Mouse (Mus musculus) hindbrain, embryonic 11.5 days (tissue): Measurements from ENCODE around the gene Magi2. TPM values are rescaled to one million over a fixed set of nuclear protein-coding genes. Genes with fewer than 3 reads are reported as not detected.
"Not testable (repeated sequence)": the region's sequence is repeated elsewhere in the genome, so short reads cannot be mapped to it uniquely, and the experiment has no call there.

ENCODE experiments used
- ATAC-seq: fragments of 200-750 bp; cut with Nextera tagmentation; 2 replicates; pipeline ENCODE4 v1.8.0; 2017; ENCODE audit warnings: mild to moderate bottlenecking, moderate TSS enrichment, moderate library complexity; ENCODE audit not compliant: low FRiP score
- DNase-seq: peaks from one replicate; pipeline ENCODE4 v3.0.0-alpha.2; 2015; ENCODE audit warnings: low spot score
- H3K27ac ChIP-seq: fragments of 300-500 bp; sonication (generic); 2 replicates; pipeline ENCODE4 v1.5.1; 2014; ENCODE audit warnings: mild to moderate bottlenecking, low read depth, low read length
- H3K27me3 ChIP-seq: fragments of 300-500 bp; sonication (generic); 2 replicates; pipeline ENCODE4 v1.6.1; 2014; ENCODE audit warnings: mild to moderate bottlenecking, low read length, moderate library complexity, mixed read lengths; ENCODE audit not compliant: control insufficient read depth, insufficient read depth
- H3K36me3 ChIP-seq: fragments of 300-500 bp; sonication (generic); 2 replicates; pipeline ENCODE4 v1.6.1; 2014; ENCODE audit warnings: mild to moderate bottlenecking, low read length, moderate library complexity, mixed read lengths; ENCODE audit not compliant: control insufficient read depth, insufficient read depth
- H3K4me1 ChIP-seq: fragments of 300-500 bp; sonication (generic); replicated peaks from 2 replicates; pipeline ENCODE4 v1.6.1; 2014; ENCODE audit warnings: low read length, mixed read lengths; ENCODE audit not compliant: control insufficient read depth, insufficient read depth
- H3K4me2 ChIP-seq: fragments of 300-500 bp; sonication (generic); replicated peaks from 2 replicates; pipeline ENCODE4 v1.6.1; 2014; ENCODE audit warnings: mild to moderate bottlenecking, low read depth, low read length
- H3K4me3 ChIP-seq: fragments of 300-500 bp; sonication (generic); 2 replicates; pipeline ENCODE4 v1.5.1; 2014; ENCODE audit warnings: low read depth, low read length
- H3K9ac ChIP-seq: fragments of 300-500 bp; sonication (generic); 2 replicates; pipeline ENCODE4 v1.6.1; 2014; ENCODE audit warnings: low read depth, low read length
- H3K9me3 ChIP-seq: fragments of 300-500 bp; sonication (generic); 2 replicates; pipeline ENCODE4 v1.6.1; 2016; ENCODE audit warnings: low read length; ENCODE audit not compliant: control insufficient read depth
- WGBS: fragments of 180-500 bp; shearing (Covaris S2); extraction: QIAGEN DNeasy Blood & Tissue Kit; methylation state at CpG from one replicate; pipeline ENCODE4 v1.1.7; 2014; 5-methylcytosine and 5-hydroxymethylcytosine counted together
- polyA plus RNA-seq: library from polyadenylated mRNA; unstranded; fragments of >200 nt; fragmentation: Nextera tagmentation; extraction: Ambion mirVana; gene quantifications from 2 replicates; pipeline ENCODE4 v1.2.1, GENCODE M21; 2014

Magi2 gene
- polyA plus RNA-seq, 1 experiment from 2014 or later, result 8.7 TPM

DNA sequence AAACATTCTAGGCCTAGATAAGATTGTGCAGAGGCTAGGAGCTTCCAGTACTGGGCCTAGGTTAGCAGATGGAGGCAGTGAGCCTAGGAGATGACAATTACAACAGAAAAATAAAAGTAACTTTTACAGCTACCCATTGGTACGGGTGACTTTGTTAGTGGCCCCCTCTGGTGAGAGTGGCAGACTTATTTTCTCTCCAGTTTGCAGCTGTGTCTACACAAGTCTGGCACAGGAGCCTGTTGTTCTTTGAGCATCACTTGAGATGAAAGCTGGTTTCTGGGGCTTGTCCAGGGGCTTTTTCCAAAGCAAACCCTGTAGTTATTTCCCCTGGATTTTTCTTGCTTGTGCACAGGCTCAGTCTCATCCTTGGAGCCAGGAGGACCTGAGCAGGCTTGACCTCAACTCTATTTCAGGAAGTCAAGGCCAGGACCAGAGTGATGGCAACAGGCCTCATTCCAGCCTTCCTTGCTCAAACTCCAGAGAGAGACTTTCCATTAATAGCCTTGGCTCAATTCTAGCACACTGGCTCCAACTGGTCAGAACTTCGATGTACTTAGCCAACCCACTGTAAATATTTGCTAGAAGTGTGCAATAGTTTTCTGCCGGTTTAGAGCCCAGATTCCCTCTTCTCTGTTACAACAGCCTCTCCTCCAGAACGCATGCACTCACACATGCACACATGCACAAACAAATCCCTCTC is 1493.5 kb downstream of the Magi2 start:
- 84% methylated on average over 4 of the region's 4 CpGs for WGBS
- H3K9me3 ChIP-seq, result no peaks in the 10 kb centered on the region
- DNase-seq (no peak), ATAC-seq (no peak)
- no peak overlapping the region for H3K4me3 ChIP-seq
- H3K27ac ChIP-seq, result no peak overlapping the region
- no peaks in the 10 kb centered on the region for H3K4me1 ChIP-seq
- H3K36me3 ChIP-seq, result no peaks in the 10 kb centered on the region
- no peak overlapping the region for H3K4me2 ChIP-seq
- no peak overlapping the region for H3K9ac ChIP-seq
- H3K27me3 ChIP-seq, result no peaks in the 10 kb centered on the region

DNA sequence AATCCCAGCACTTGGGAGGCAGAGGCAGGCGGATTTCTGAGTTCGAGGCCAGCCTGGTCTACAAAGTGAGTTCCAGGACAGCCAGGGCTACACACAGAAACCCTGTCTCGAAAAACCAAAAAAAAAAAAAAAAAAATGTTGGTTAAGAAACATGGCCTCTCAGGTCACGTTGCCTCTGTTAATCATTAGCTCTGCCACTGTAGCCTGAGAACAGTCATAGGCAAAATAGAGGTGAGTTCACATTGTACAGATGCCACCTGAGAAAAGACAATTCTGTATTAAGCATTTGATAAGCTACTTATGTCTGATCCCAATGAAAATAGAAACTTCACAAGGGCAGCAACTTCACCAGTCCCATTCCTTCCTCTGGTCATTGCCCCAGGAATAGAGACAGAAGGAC is 1496.4 kb downstream of the Magi2 start:
- H3K4me2 ChIP-seq, H3K9ac ChIP-seq, H3K9me3 ChIP-seq, H3K27ac ChIP-seq, H3K36me3 ChIP-seq, H3K4me1 ChIP-seq, ATAC-seq, DNase-seq, H3K27me3 ChIP-seq, H3K4me3 ChIP-seq: not testable (repeated sequence)
- 85% methylated on average over 3 of the region's 4 CpGs for WGBS

DNA sequence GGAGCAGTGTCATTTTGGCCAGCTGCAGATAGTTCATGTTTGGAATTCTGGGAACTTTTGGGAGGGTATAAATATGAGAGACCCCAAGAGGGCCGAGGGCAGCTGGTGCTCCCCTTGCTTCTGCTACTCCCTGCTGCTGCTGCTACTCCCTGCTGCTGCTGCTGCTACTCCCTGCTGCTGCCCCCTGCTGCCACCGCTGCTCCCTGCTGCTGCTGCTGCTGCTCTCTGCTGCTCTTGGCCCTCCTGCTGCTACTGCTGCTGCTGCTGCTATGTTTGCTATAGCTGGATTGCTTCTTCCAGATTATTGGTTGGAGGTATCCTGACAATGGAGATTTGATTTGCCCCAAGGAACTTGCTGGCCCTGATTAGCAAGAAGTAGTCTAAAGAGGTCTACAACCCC is 1512.0 kb downstream of the Magi2 start:
- ATAC-seq (no peak), DNase-seq (no peak)
- Histone ChIP-seq H3K4me2 (no peak overlapping the region), H3K9me3 (no peaks in the 10 kb centered on the region), H3K4me3 (no peak overlapping the region), H3K27me3 (no peaks in the 10 kb centered on the region), H3K36me3 (no peaks in the 10 kb centered on the region), H3K27ac (no peak overlapping the region), H3K4me1 (no peaks in the 10 kb centered on the region), H3K9ac (no peak overlapping the region)
- 56% methylated on average over 2 of the region's 2 CpGs for WGBS

DNA sequence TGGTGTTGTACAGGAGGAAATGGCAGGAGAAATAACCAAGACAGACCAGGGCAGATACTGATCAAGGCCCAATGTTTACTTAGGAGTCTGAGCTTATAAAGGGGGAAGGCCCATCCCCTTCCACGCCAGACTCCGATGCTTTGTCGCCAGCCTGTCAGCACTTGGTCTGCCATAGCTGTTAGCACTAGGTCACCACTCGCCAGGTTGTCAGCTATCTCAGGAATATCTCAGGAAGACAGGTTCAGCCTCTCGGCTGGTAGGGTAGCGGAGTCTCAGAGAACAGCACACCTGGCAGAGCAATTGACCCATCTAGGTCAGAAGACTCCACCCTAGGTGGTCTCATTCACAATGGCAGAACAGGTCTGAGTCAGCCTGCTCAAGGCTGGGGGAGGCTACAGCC is 1514.4 kb downstream of the Magi2 start:
- no peaks in the 10 kb centered on the region for H3K9me3 ChIP-seq
- no peaks in the 10 kb centered on the region for H3K4me1 ChIP-seq
- no peak overlapping the region for H3K4me3 ChIP-seq
- ATAC-seq (no peak), DNase-seq (no peak)
- H3K9ac ChIP-seq, result no peak overlapping the region
- no peak overlapping the region for H3K27ac ChIP-seq
- H3K27me3 ChIP-seq, result no peaks in the 10 kb centered on the region
- H3K36me3 ChIP-seq, result no peaks in the 10 kb centered on the region
- WGBS, result 83% methylated on average over 6 of the region's 6 CpGs
- H3K4me2 ChIP-seq, result no peak overlapping the region

DNA sequence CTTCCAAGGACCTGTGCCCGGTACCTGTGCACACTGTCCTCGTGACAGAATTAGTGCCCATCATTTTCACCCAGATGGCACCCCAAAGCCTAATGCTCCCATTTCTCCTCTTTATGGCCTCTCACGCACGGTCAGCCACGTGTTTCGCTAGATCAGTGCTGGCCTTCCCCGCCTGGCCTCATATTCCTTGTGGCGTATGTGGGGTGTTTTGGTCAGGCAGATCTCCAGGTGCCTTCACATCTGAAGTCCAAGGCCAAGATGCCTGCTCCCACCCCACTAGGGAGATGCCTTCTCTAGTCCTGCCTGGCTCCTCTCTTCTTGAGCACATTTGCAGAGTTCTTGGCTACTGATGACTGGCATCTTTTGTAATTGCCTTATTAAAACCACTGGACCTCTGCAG is 1515.1 kb downstream of the Magi2 start:
- no peak for DNase-seq
- Histone ChIP-seq H3K4me1 (no peaks in the 10 kb centered on the region), H3K9me3 (no peaks in the 10 kb centered on the region), H3K4me2 (no peak overlapping the region), H3K9ac (no peak overlapping the region), H3K36me3 (no peaks in the 10 kb centered on the region), H3K27ac (no peak overlapping the region), H3K4me3 (no peak overlapping the region), H3K27me3 (no peaks in the 10 kb centered on the region)
- ATAC-seq, result no peak
- WGBS, result 89% methylated on average over 8 of the region's 8 CpGs

DNA sequence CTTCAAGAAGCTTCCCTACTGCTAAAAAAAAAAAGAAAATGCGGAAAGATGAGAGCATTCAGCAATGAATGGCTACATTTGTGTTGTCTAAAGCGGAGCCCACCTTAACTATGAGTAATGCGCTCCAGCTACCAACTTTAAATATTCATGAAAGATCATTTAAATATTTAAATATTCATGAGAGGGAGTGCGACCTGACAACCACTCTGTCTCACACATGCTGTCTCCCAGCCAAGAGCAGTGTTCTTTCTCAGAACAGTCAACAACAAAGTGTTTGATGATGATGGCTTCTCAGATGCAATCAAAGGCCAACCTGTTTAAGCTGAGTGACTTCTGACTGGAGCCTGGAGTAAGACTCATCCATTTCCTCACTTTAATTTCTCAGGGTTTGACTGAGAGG is 1521.3 kb downstream of the Magi2 start:
- H3K4me2 ChIP-seq, result no peak overlapping the region
- H3K9ac ChIP-seq, result no peak overlapping the region
- no peaks in the 10 kb centered on the region; the same call in 1 of the 2 replicates for H3K4me1 ChIP-seq
- no peaks in the 10 kb centered on the region for H3K27me3 ChIP-seq
- ATAC-seq, result peak; percentile 76
- no peak for DNase-seq
- no peaks in the 10 kb centered on the region for H3K36me3 ChIP-seq
- no peak overlapping the region for H3K27ac ChIP-seq
- WGBS, result 52% methylated on average over 4 of the region's 4 CpGs
- H3K4me3 ChIP-seq, result no peak overlapping the region
- H3K9me3 ChIP-seq, result no peaks in the 10 kb centered on the region

DNA sequence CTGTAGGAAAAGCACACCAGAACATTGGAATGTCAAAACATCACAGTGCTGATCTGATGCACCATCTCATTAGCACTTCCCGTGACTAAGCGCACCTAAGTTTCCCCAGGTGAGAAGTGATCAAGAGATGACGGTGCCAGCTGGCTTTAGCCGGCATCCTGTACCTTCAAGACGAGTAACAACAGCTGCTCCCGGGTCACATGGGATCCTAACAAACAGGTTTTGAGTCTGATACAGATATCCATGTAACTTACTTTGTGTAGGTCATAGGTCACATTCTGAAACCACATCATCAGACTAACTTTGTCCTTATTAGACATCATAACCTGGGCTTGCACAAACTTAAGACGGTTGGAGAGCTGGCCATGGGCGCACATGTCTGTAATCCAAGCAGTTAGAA is 1522.0 kb downstream of the Magi2 start:
- Histone ChIP-seq H3K4me2 (no peak overlapping the region), H3K27me3 (no peaks in the 10 kb centered on the region), H3K36me3 (no peaks in the 10 kb centered on the region), H3K4me3 (no peak overlapping the region), H3K9ac (no peak overlapping the region), H3K27ac (no peak overlapping the region), H3K4me1 (no peaks in the 10 kb centered on the region; the same call in 1 of the 2 replicates), H3K9me3 (no peaks in the 10 kb centered on the region)
- DNase-seq (no peak), ATAC-seq (no peak)
- WGBS, result 88% methylated on average over 8 of the region's 8 CpGs

DNA sequence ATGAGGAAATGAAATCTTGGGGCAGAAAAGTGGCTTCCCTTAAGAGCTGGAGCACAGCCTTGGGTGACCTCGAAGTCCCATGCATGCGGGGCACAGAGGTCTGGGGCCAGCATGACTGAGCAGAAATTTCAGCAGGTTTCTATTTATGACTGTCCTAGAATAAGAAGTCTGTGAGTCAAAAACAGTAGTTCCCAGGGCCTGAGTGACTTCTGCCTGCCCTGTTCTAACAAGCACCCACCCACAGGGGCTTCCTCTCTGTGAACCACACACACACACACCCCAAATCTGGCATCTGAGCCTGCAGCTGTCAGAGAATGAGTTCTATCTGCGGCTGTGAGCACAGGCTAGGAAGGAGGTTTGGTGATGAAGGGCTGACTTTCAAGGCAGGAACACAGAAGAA is 1522.7 kb downstream of the Magi2 start:
- DNase-seq, result no peak
- no peak for ATAC-seq

DNA sequence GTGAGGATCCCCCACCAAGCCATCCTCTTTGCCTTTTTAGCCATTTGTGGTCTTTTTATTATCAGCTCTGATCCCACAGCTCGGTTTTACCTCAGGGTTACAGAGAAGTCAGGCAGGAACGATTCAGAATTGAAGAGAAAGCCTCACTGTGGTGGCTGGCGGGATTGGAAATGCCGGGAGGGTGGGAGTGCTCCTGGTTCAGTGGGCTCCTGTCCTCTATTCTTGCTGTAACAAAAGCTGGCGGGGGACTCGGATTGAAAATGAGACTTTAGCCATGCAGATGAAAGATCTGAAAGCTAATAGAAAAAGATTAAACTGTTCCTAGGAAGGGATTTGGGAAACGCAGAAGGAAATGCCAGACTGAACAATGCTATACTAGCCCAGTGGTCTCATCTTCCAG is 1524.2 kb downstream of the Magi2 start:
- ATAC-seq (no peak), DNase-seq (no peak)
- Histone ChIP-seq H3K9ac (no peak overlapping the region), H3K4me2 (no peak overlapping the region), H3K4me1 (no peaks in the 10 kb centered on the region; the same call in 1 of the 2 replicates), H3K9me3 (no peaks in the 10 kb centered on the region), H3K36me3 (no peaks in the 10 kb centered on the region), H3K27me3 (no peaks in the 10 kb centered on the region), H3K27ac (no peak overlapping the region), H3K4me3 (no peak overlapping the region)
- WGBS, result 57% methylated on average over 7 of the region's 7 CpGs

More for the DNA sequence above, 1522.7 kb downstream of the Magi2 start:
- Histone ChIP-seq H3K4me3 (no peak overlapping the region), H3K9ac (no peak overlapping the region), H3K27me3 (no peaks in the 10 kb centered on the region), H3K4me1 (no peaks in the 10 kb centered on the region; the same call in 1 of the 2 replicates), H3K9me3 (no peaks in the 10 kb centered on the region), H3K36me3 (no peaks in the 10 kb centered on the region), H3K4me2 (no peak overlapping the region), H3K27ac (no peak overlapping the region)
- 89% methylated on average over 3 of the region's 3 CpGs for WGBS
